Mouse (Mus musculus): ENCODE data around the gene Igsf8. TPM values are rescaled to one million over a fixed set of nuclear protein-coding genes. Genes with fewer than 3 reads are reported as not detected.

Gene Igsf8
- total RNA-seq, 2 experiments from 2014 or later: 231 to 244 TPM

GRCm38 (mm10) chr1:172297611-172298537 is 36.4 kb downstream of the Igsf8 start, which contains the start of gene Atp1a2:
Gene Atp1a2 (minus strand): TSS chr1:172298064.
- DNase-seq (ENCODE audit: low spot score in 2 of 2): peak; percentile 65 to 81
- intact Hi-C loops (cut with DNase I): no loop called here

GRCm38 (mm10) chr1:172299528-172299927 is 38.1 kb downstream of the Igsf8 start:
- no peak for DNase-seq (ENCODE audit: low spot score in 2 of 2)

GRCm38 (mm10) chr1:172300247-172300646 is 38.8 kb downstream of the Igsf8 start:
- intact Hi-C loops (cut with DNase I): no loop called here
- DNase-seq (ENCODE audit: low spot score in 2 of 2): no peak

More at GRCm38 (mm10) chr1:172299528-172299927, 38.1 kb downstream of the Igsf8 start:
- intact Hi-C loops (cut with DNase I): no loop called here

- intact Hi-C loops (cut with DNase I): no loop called here
- no peak for DNase-seq (ENCODE audit: low spot score in 2 of 2)
These were observed 39.7 kb downstream of the Igsf8 start for GRCm38 (mm10) chr1:172301180-172301579.

- intact Hi-C loops (cut with DNase I): no loop called here
- DNase-seq (ENCODE audit: low spot score in 2 of 2): no peak
These were observed 40.9 kb downstream of the Igsf8 start for GRCm38 (mm10) chr1:172302311-172302710.

GRCm38 (mm10) chr1:172302851-172303250 is 41.4 kb downstream of the Igsf8 start:
- intact Hi-C loops (cut with DNase I): no loop called here
- no peak for DNase-seq (ENCODE audit: low spot score in 2 of 2)

GRCm38 (mm10) chr1:172304443-172304842 is 43.0 kb downstream of the Igsf8 start:
- DNase-seq (ENCODE audit: low spot score in 2 of 2): no peak
- intact Hi-C loops (cut with DNase I): no loop called here

- no peak for DNase-seq (ENCODE audit: low spot score in 2 of 2)
- intact Hi-C loops (cut with DNase I): no loop called here
These were observed 43.7 kb downstream of the Igsf8 start for GRCm38 (mm10) chr1:172305153-172305552.

GRCm38 (mm10) chr1:172305635-172306034 is 44.2 kb downstream of the Igsf8 start:
- DNase-seq (ENCODE audit: low spot score in 2 of 2): no peak
- intact Hi-C loops (cut with DNase I): no loop called here

- no peak for DNase-seq (ENCODE audit: low spot score in 2 of 2)
- intact Hi-C loops (cut with DNase I): no loop called here
These were observed 44.8 kb downstream of the Igsf8 start for GRCm38 (mm10) chr1:172306196-172306595.

- DNase-seq (ENCODE audit: low spot score in 2 of 2): no peak
- intact Hi-C loops (cut with DNase I): no loop called here
These were observed 45.4 kb downstream of the Igsf8 start for GRCm38 (mm10) chr1:172306885-172307284.

GRCm38 (mm10) chr1:172307936-172308335 is 46.5 kb downstream of the Igsf8 start:
- intact Hi-C loops (cut with DNase I): no loop called here
- DNase-seq (ENCODE audit: low spot score in 2 of 2): no peak

- intact Hi-C loops (cut with DNase I): no loop called here
These were observed 47.0 kb downstream of the Igsf8 start for GRCm38 (mm10) chr1:172308409-172308808.

GRCm38 (mm10) chr1:172309699-172310398 is 48.4 kb downstream of the Igsf8 start:
- intact Hi-C loops (cut with DNase I): loop anchor here (2.0 to 10.0 kb wide), 3 partner anchors 163 to 265 kb away; partner anchors contain the start of gene Dcaf8

More at GRCm38 (mm10) chr1:172308409-172308808, 47.0 kb downstream of the Igsf8 start:
- no peak for DNase-seq (ENCODE audit: low spot score in 2 of 2)

GRCm38 (mm10) chr1:172311248-172311906 is 49.9 kb downstream of the Igsf8 start:
- intact Hi-C loops (cut with DNase I): loop anchor here (2.0 to 10.0 kb wide), 3 partner anchors 164 to 267 kb away; partner anchors contain the start of gene Dcaf8
- peak; percentile 61 to 80 for DNase-seq (ENCODE audit: low spot score in 2 of 2)

More at GRCm38 (mm10) chr1:172309699-172310398, 48.4 kb downstream of the Igsf8 start:
- peak; percentile 95 to 98 for DNase-seq (ENCODE audit: low spot score in 2 of 2)

GRCm38 (mm10) chr1:172311921-172312767 is 50.7 kb downstream of the Igsf8 start:
- peak in 1 of 2 experiments; percentile 74 for DNase-seq (ENCODE audit: low spot score in 2 of 2)
- intact Hi-C loops (cut with DNase I): loop anchor here (2.0 to 10.0 kb wide), 4 partner anchors 107 to 267 kb away; partner anchors contain the start of gene Dcaf8

GRCm38 (mm10) chr1:172312768-172313561 is 51.5 kb downstream of the Igsf8 start:
- DNase-seq (ENCODE audit: low spot score in 2 of 2): peak; percentile 57 to 92

More at GRCm38 (mm10) chr1:172312768-172313561, 51.5 kb downstream of the Igsf8 start:
- intact Hi-C loops (cut with DNase I): loop anchor here (2.0 to 10.0 kb wide), 3 partner anchors 108 to 268 kb away; partner anchors contain the start of gene Dcaf8
